Mouse (Mus musculus): ENCODE data around the gene Tcf25.

DNA sequence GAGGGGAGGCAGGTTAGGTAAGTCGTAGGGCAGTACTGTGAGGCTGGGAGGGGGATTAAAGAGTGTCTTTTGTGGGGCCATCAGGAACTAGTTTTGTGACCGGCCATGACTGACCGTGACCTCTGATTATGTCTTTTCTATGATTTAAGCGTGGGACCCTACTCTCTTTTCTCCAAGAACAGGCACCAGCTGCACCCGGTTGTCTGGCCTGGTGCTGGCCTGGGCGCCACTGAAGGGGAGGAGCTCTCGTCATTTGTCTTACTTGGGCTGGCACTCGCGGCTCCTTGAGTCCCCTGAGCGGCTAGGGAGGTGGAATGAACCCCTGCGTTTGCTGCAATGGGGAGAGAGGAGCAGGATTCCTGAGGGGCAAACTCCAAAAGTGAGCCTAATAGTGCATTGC is 20.3 kb upstream of the Tcf25 start:
- TF ChIP-seq CTCF (IDR thresholded peaks at IDR 0.05; ENCODE audit: low read depth), result no peak
- no peak for TF ChIP-seq EP300 (IDR thresholded peaks at IDR 0.05; ENCODE audit: low read depth)
